Mouse (Mus musculus) lung, postnatal 0 days (tissue): ENCODE data around the gene Slc1a6.

Experiments
- CTCF ChIP-seq: IDR thresholded peaks from 2 replicates; pipeline ENCODE4 v1.5.1; 2016; ENCODE audit warnings: antibody characterized with exemption, mild to moderate bottlenecking
- EP300 ChIP-seq: IDR thresholded peaks from 2 replicates; pipeline ENCODE4 v1.6.1; 2016; ENCODE audit warnings: antibody characterized with exemption, mild to moderate bottlenecking, control low read depth

DNA sequence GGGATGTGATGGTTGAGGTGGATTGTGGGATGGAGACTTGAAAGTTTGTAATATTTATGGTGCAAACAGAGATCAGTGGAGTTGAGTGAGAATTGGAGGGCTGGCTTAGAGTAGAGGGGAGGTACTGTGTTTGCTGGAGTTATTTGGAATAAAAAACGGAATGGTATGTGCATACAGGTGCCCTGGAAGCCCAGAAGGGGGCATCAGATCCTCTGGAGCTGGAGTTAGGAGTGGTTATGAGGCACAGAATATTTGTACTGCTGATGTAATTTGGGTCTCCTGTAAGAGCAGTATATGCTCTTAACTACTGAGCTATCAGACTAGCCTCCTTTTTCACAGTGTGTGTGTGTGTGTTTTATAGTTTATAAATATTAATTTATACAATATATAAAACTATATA lies 10.3 kb downstream of the Slc1a6 start:
- TF ChIP-seq CTCF (peak; percentile 30), EP300 (no peak)
